In genomic region chr2:21908813-21909480, GRCm38 (mm10) we compare ENCODE assay signal across 8 mouse cellular contexts.
A peak's percentile ranks its signal among the peaks of the same experiment; 100 is the strongest.
DNase-seq lines count a peak whose midpoint lies in the region; ATAC-seq and TF ChIP-seq lines count a peak whose summit lies in the region.

No protein-coding gene starts in this region.

- H3K27me3 ChIP-seq in hindbrain, postnatal 0 days (ENCODE audit: insufficient read depth, low read length) = no peaks in the 10 kb centered on the region
- H3K27me3 ChIP-seq in hindbrain, embryonic 10.5 days (ENCODE audit: insufficient read depth, poor library complexity, severe bottlenecking) = no peaks in the 10 kb centered on the region

- no peaks in the 10 kb centered on the region for H3K9me3 ChIP-seq in hindbrain, postnatal 0 days (ENCODE audit: low read length)
- H3K9me3 ChIP-seq in hindbrain, embryonic 10.5 days = no peaks in the 10 kb centered on the region

- no peaks in the 10 kb centered on the region for H3K36me3 ChIP-seq in hindbrain, postnatal 0 days (ENCODE audit: insufficient read depth, low read length)
- H3K36me3 ChIP-seq in hindbrain, embryonic 10.5 days = no peaks in the 10 kb centered on the region

- H3K4me3 ChIP-seq in hindbrain, postnatal 0 days (ENCODE audit: low read length) = peak overlapping the region; percentile 24; the same call in 1 of the 2 replicates
- H3K4me3 ChIP-seq in hindbrain, embryonic 10.5 days = no peak overlapping the region

- H3K4me1 ChIP-seq in hindbrain, postnatal 0 days (ENCODE audit: insufficient read depth, low read length) = no peaks in the 10 kb centered on the region
- H3K4me1 ChIP-seq in hindbrain, embryonic 10.5 days (replicated peaks) = no peaks in the 10 kb centered on the region

- intact Hi-C loops in heart, postnatal 14 days (cut with DNase I) = loop anchor here (2.0 kb wide), 1 partner anchor 628 kb away; no protein-coding TSS in a partner anchor

- no peak for ATAC-seq in hindbrain, postnatal 0 days

- TF ChIP-seq CTCF in hindbrain, postnatal 0 days (IDR thresholded peaks at IDR 0.05; ENCODE audit: low read depth) = no peak

- H3K27ac ChIP-seq in hindbrain, postnatal 0 days = no peak overlapping the region
- H3K27ac ChIP-seq in hindbrain, embryonic 10.5 days = no peak overlapping the region

- H3K4me2 ChIP-seq in hindbrain, postnatal 0 days (ENCODE audit: low read depth, low read length) = peak overlapping the region; percentile 53

- H3K9ac ChIP-seq in hindbrain, postnatal 0 days (replicated peaks; ENCODE audit: low read length) = no peak overlapping the region

- 67% methylated on average over 7 of the region's 7 CpGs for WGBS in hindbrain, postnatal 0 days
- 78% methylated on average over 7 of the region's 7 CpGs for WGBS in hindbrain, embryonic 10.5 days

- DNase-seq in hindbrain, postnatal 0 days (ENCODE audit: low spot score) = no peak
- DNase-seq in hindbrain, embryonic 10.5 days (ENCODE audit: low spot score) = no peak
- DNase-seq in CD4-positive, CD25-positive, alpha-beta regulatory T cell, adult 2 months (ENCODE audit: low read depth, low spot score) = peak; percentile 35
- peak; percentile 20 to 25 for DNase-seq in cerebellum, postnatal 14 days
- peak; percentile 23 to 34 for DNase-seq in heart, postnatal 14 days
- no peak for DNase-seq in urinary bladder, postnatal 10 days (ENCODE audit: low spot score)
- no peak for DNase-seq in right cerebral cortex, postnatal 14 days
- no peak for DNase-seq in spleen, postnatal 36 days (ENCODE audit: low spot score in 2 of 2)

Comparison
In these comparisons a context has a peak if more than half of its experiments do, and no peak if none do; other contexts are left out.
1. DNase-seq: peak in CD4-positive, CD25-positive, alpha-beta regulatory T cell, adult 2 months (single experiment), cerebellum, postnatal 14 days (2 of 2) and heart, postnatal 14 days (2 of 2); none in hindbrain, postnatal 0 days (single experiment), hindbrain, embryonic 10.5 days (single experiment), urinary bladder, postnatal 10 days (single experiment), right cerebral cortex, postnatal 14 days (single experiment) and spleen, postnatal 36 days (0 of 2).